ENCODE assay signal across 8 mouse cellular contexts in genomic region chr5:100674711-100675376, GRCm38 (mm10). TPM values are rescaled to one million over a fixed set of nuclear protein-coding genes. Genes with fewer than 3 reads are reported as not detected.
DNase-seq lines count a peak whose midpoint lies in the region; ATAC-seq and TF ChIP-seq lines count a peak whose summit lies in the region.

Gene Coq2 (minus strand): TSS chr5:100675140.

- peaks cover 4% of the 10 kb centered on the region; the same call in 1 of the 2 replicates for H3K36me3 ChIP-seq in ES-E14 (ENCODE audit: control insufficient read depth, insufficient read depth, low read length, poor library complexity, severe bottlenecking)
- no peaks in the 10 kb centered on the region for H3K36me3 ChIP-seq in forebrain, embryonic 15.5 days
- H3K36me3 ChIP-seq in lung, embryonic 14.5 days (ENCODE audit: insufficient read depth) = peaks cover 5% of the 10 kb centered on the region; the same call in 1 of the 2 replicates
- H3K36me3 ChIP-seq in thymus, adult 2 months (ENCODE audit: control insufficient read depth, insufficient read depth, low read length) = no peaks in the 10 kb centered on the region

- in situ Hi-C loops in ES-E14 (cut with MboI; ENCODE audit: low sequenced_read_pairs in 2 of 2, unreplicated experiment in 2 of 2) = no loop called here

- DNase-seq in ES-E14 (ENCODE audit: low read depth, low spot score) = peak; percentile 76
- peak; percentile 73 for DNase-seq in cerebellum, adult 11 months
- DNase-seq in heart, postnatal 25 days (ENCODE audit: low spot score) = peak; percentile 53
- peak in 1 of 2 experiments; percentile 79 for DNase-seq in layer of hippocampus, adult 18-20 months (ENCODE audit: low spot score in 2 of 2)
- DNase-seq in lung, embryonic 14.5 days = peak; percentile 93
- DNase-seq in thymus, adult 2 months = peak; percentile 85

- WGBS in forebrain, embryonic 15.5 days = 9% methylated on average over 17 of the region's 17 CpGs
- 10% methylated on average over 17 of the region's 17 CpGs for WGBS in lung, embryonic 14.5 days
- 9% methylated on average over 17 of the region's 17 CpGs for WGBS in olfactory bulb, adult 2 months
- WGBS in thymus, adult 2 months = 2% methylated on average over 17 of the region's 17 CpGs

- peak; percentile 92 for TF ChIP-seq CTCF in lung, embryonic 14.5 days (IDR thresholded peaks at IDR 0.05; ENCODE audit: low read depth)
- peak; percentile 66 for TF ChIP-seq CTCF in olfactory bulb, adult 2 months (IDR thresholded peaks at IDR 0.05; ENCODE audit: insufficient read depth, low read depth, low read length)
- TF ChIP-seq CTCF in thymus, adult 2 months (IDR thresholded peaks at IDR 0.05; ENCODE audit: borderline replicate concordance, control insufficient read depth, extremely low read depth, insufficient read depth, low read length, poor library complexity) = peak; percentile 83

- H3K27ac ChIP-seq in ES-E14 (ENCODE audit: insufficient read depth, low read depth, low read length, poor library complexity, severe bottlenecking) = peak within 1 kb of the TSS; percentile 41; the same call in 1 of the 2 replicates
- peak within 1 kb of the TSS; percentile 53 for H3K27ac ChIP-seq in forebrain, embryonic 15.5 days (replicated peaks)
- H3K27ac ChIP-seq in lung, embryonic 14.5 days (ENCODE audit: low read depth) = peak within 1 kb of the TSS; percentile 78
- H3K27ac ChIP-seq in olfactory bulb, adult 2 months (ENCODE audit: insufficient read depth, low read depth, low read length) = no peak within 1 kb of the TSS
- H3K27ac ChIP-seq in thymus, adult 2 months (ENCODE audit: control insufficient read depth, insufficient read depth, low read length) = no peak within 1 kb of the TSS

- peak within 1 kb of the TSS; percentile 76 to 77 for H3K4me3 ChIP-seq in ES-E14 (ENCODE audit: insufficient read depth in 1 of 2, low read depth in 1 of 2, low read length in 2 of 2, poor library complexity in 1 of 2, severe bottlenecking in 1 of 2)
- H3K4me3 ChIP-seq in forebrain, embryonic 15.5 days = peak within 1 kb of the TSS; percentile 63
- peak within 1 kb of the TSS; percentile 78 for H3K4me3 ChIP-seq in lung, embryonic 14.5 days (ENCODE audit: low read depth, low read length)
- H3K4me3 ChIP-seq in olfactory bulb, adult 2 months (ENCODE audit: insufficient read depth, low read depth, low read length) = peak within 1 kb of the TSS; percentile 65
- H3K4me3 ChIP-seq in thymus, adult 2 months (ENCODE audit: control insufficient read depth, insufficient read depth, low read length) = peak within 1 kb of the TSS; percentile 70

- no peaks in the 10 kb centered on the region for H3K9me3 ChIP-seq in ES-E14 (ENCODE audit: control insufficient read depth, insufficient read depth, low read depth, low read length)
- H3K9me3 ChIP-seq in forebrain, embryonic 15.5 days = no peaks in the 10 kb centered on the region
- H3K9me3 ChIP-seq in lung, embryonic 14.5 days (ENCODE audit: low read depth, low read length) = no peaks in the 10 kb centered on the region

- H3K4me1 ChIP-seq in ES-E14 (ENCODE audit: control insufficient read depth in 2 of 2, insufficient read depth in 2 of 2, low read length in 2 of 2, poor library complexity in 1 of 2) = peaks cover 3% of the 10 kb centered on the region in 2 experiments; a peak in 1 of 4 replicates
- peaks cover 20% of the 10 kb centered on the region for H3K4me1 ChIP-seq in forebrain, embryonic 15.5 days
- peaks cover 8% of the 10 kb centered on the region; the same call in 1 of the 2 replicates for H3K4me1 ChIP-seq in lung, embryonic 14.5 days (ENCODE audit: insufficient read depth)
- peaks cover 6% of the 10 kb centered on the region for H3K4me1 ChIP-seq in olfactory bulb, adult 2 months (ENCODE audit: control insufficient read depth, insufficient read depth, low read length)
- H3K4me1 ChIP-seq in thymus, adult 2 months (replicated peaks; ENCODE audit: control insufficient read depth, insufficient read depth, low read length) = peaks cover 5% of the 10 kb centered on the region; the same call in 1 of the 2 replicates

- H3K27me3 ChIP-seq in forebrain, embryonic 15.5 days = no peaks in the 10 kb centered on the region
- no peaks in the 10 kb centered on the region for H3K27me3 ChIP-seq in lung, embryonic 14.5 days (ENCODE audit: insufficient read depth, low read length)
- H3K27me3 ChIP-seq in thymus, adult 2 months (ENCODE audit: control insufficient read depth, insufficient read depth, low read length) = no peaks in the 10 kb centered on the region

- peak; percentile 51 for ATAC-seq in forebrain, embryonic 15.5 days (replicated peaks)
- peak; percentile 65; the same call in 1 of the 2 replicates for ATAC-seq in lung, embryonic 14.5 days (ENCODE audit: insufficient read depth)

- no peak for TF ChIP-seq POLR2A in olfactory bulb, adult 2 months (IDR thresholded peaks at IDR 0.05; ENCODE audit: insufficient read depth, low read depth, low read length)
- no peak for TF ChIP-seq POLR2A in thymus, adult 2 months (IDR thresholded peaks at IDR 0.05; ENCODE audit: control insufficient read depth, extremely low read depth, insufficient read depth, low read length, poor library complexity)

- peak within 1 kb of the TSS; percentile 63 for H3K4me2 ChIP-seq in forebrain, embryonic 15.5 days (replicated peaks)
- H3K4me2 ChIP-seq in lung, embryonic 14.5 days = peak within 1 kb of the TSS; percentile 80

- H3K9ac ChIP-seq in ES-E14 (ENCODE audit: insufficient read depth, low read depth, low read length, poor library complexity, severe bottlenecking) = peak within 1 kb of the TSS; percentile 86
- peak within 1 kb of the TSS; percentile 80 for H3K9ac ChIP-seq in forebrain, embryonic 15.5 days (replicated peaks)
- peak within 1 kb of the TSS; percentile 80 for H3K9ac ChIP-seq in lung, embryonic 14.5 days

- intact Hi-C loops in heart, postnatal 25 days (cut with DNase I) = loop anchor here (1.0 kb wide), 1 partner anchor 240 kb away; no protein-coding TSS in a partner anchor

TF ChIP-seq in ES-E14, 5 proteins besides CTCF, POLR2A, EP300 and RAD21:
- TF ChIP-seq ZC3H11A (IDR thresholded peaks at IDR 0.05; ENCODE audit: borderline replicate concordance, low read depth, low read length) = peak; percentile 59; the same call in 1 of the 2 replicates
- TF ChIP-seq ZNF384 (IDR thresholded peaks at IDR 0.05; ENCODE audit: low read depth, low read length) = no peak

RNA-seq across cellular contexts. Expression of gene Coq2, which starts in this region (rescaled TPM):
- 27.4 and 43.9 TPM in 2 replicates for total RNA-seq in ES-E14 (2012; rRNA removed)
- 44.1 and 46.2 TPM in 2 replicates for polyA plus RNA-seq in forebrain, embryonic 15.5 days (2015; fragmentation: Nextera tagmentation; extraction: Ambion mirVana)
- total RNA-seq in heart, postnatal 25 days (2021) = 10 to 100 TPM; 87.9 to 88.9 TPM
- total RNA-seq in layer of hippocampus, adult 18-20 months (2021) = 10 to 100 TPM; 80.6 to 84.9 TPM
- 68.7 and 70.9 TPM in 2 replicates for polyA plus RNA-seq in lung, embryonic 14.5 days (2014; fragmentation: Nextera tagmentation; extraction: Ambion mirVana)
- not detected in 2 replicates for polyA plus RNA-seq in olfactory bulb, adult 2 months (2012; ENCODE audit: insufficient read depth, insufficient read length, low replicate concordance, missing spikeins)
- polyA plus RNA-seq in thymus, adult 2 months (2012; rRNA removed) = 90.2 and 114 TPM in 2 replicates

Comparison
In these comparisons a context has a peak if more than half of its experiments do, and no peak if none do; other contexts are left out.
1. RNA of gene Coq2 (polyA plus RNA-seq): 90.2 to 114 TPM in thymus, adult 2 months, 68.7 to 70.9 TPM in lung, embryonic 14.5 days and 44.1 to 46.2 TPM in forebrain, embryonic 15.5 days; not detected in olfactory bulb, adult 2 months; every median in the first group is over 10 times any median in the second.
2. H3K27ac ChIP-seq: peak in ES-E14 (single experiment), forebrain, embryonic 15.5 days (single experiment) and lung, embryonic 14.5 days (single experiment); none in olfactory bulb, adult 2 months (single experiment) and thymus, adult 2 months (single experiment).
3. Peak in every context shown above with its lines, with median percentiles within 50 percentile points of each other: H3K4me3 ChIP-seq, H3K9ac ChIP-seq and CTCF ChIP-seq.